Mouse (Mus musculus): Measurements from ENCODE around the gene Mybpc2. TPM values are rescaled to one million over a fixed set of nuclear protein-coding genes. Genes with fewer than 3 reads are reported as not detected.

Gene Mybpc2
- total RNA-seq, 1 experiment: 0.80 TPM

GRCm38 (mm10) chr7:44501563-44502115 lies 22.8 kb downstream of the Mybpc2 start:
- no peaks in the 10 kb centered on the region for H3K9me3 ChIP-seq (ENCODE audit: control insufficient read depth, insufficient read depth, low read depth, low read length)
- in situ Hi-C loops (cut with MboI; ENCODE audit: low sequenced_read_pairs in 2 of 2, unreplicated experiment in 2 of 2): no loop called here
- peak; percentile 77 for DNase-seq (ENCODE audit: low read depth, low spot score)
- H3K27ac ChIP-seq (ENCODE audit: insufficient read depth, low read depth, low read length, poor library complexity, severe bottlenecking): no peak overlapping the region
- no peaks in the 10 kb centered on the region for H3K36me3 ChIP-seq (ENCODE audit: control insufficient read depth, insufficient read depth, low read length, poor library complexity, severe bottlenecking)
- TF ChIP-seq HCFC1 (IDR thresholded peaks at IDR 0.05; ENCODE audit: borderline replicate concordance, insufficient read depth, low read length) (no peak), MAFK (IDR thresholded peaks at IDR 0.05; ENCODE audit: insufficient read depth, low read depth, low read length) (no peak), ZC3H11A (IDR thresholded peaks at IDR 0.05; ENCODE audit: borderline replicate concordance, low read depth, low read length) (no peak), CHD2 (IDR thresholded peaks at IDR 0.05; ENCODE audit: low read depth, low read length) (no peak), ZNF384 (IDR thresholded peaks at IDR 0.05; ENCODE audit: low read depth, low read length) (no peak)
- H3K9ac ChIP-seq (ENCODE audit: insufficient read depth, low read depth, low read length, poor library complexity, severe bottlenecking): no peak overlapping the region
- H3K4me3 ChIP-seq (ENCODE audit: insufficient read depth in 1 of 2, low read depth in 1 of 2, low read length in 2 of 2, poor library complexity in 1 of 2, severe bottlenecking in 1 of 2): no peak overlapping the region
- H3K4me1 ChIP-seq (ENCODE audit: control insufficient read depth in 2 of 2, insufficient read depth in 2 of 2, low read length in 2 of 2, poor library complexity in 1 of 2): peaks cover 9 to 22% of the 10 kb centered on the region in 2 experiments; a peak in 3 of 4 replicates

- TF ChIP-seq CHD2 (IDR thresholded peaks at IDR 0.05; ENCODE audit: low read depth, low read length) (no peak), ZNF384 (IDR thresholded peaks at IDR 0.05; ENCODE audit: low read depth, low read length) (no peak), HCFC1 (IDR thresholded peaks at IDR 0.05; ENCODE audit: borderline replicate concordance, insufficient read depth, low read length) (no peak), ZC3H11A (IDR thresholded peaks at IDR 0.05; ENCODE audit: borderline replicate concordance, low read depth, low read length) (no peak), MAFK (IDR thresholded peaks at IDR 0.05; ENCODE audit: insufficient read depth, low read depth, low read length) (no peak)
- DNase-seq (ENCODE audit: low read depth, low spot score): no peak
- in situ Hi-C loops (cut with MboI; ENCODE audit: low sequenced_read_pairs in 2 of 2, unreplicated experiment in 2 of 2): no loop called here
- peak overlapping the region in 1 of 2 experiments; percentile 39; a peak in 1 of 4 replicates for H3K4me3 ChIP-seq (ENCODE audit: insufficient read depth in 1 of 2, low read depth in 1 of 2, low read length in 2 of 2, poor library complexity in 1 of 2, severe bottlenecking in 1 of 2)
- H3K36me3 ChIP-seq (ENCODE audit: control insufficient read depth, insufficient read depth, low read length, poor library complexity, severe bottlenecking): no peaks in the 10 kb centered on the region
- peaks cover 9 to 21% of the 10 kb centered on the region in 2 experiments; a peak in 3 of 4 replicates for H3K4me1 ChIP-seq (ENCODE audit: control insufficient read depth in 2 of 2, insufficient read depth in 2 of 2, low read length in 2 of 2, poor library complexity in 1 of 2)
- H3K9ac ChIP-seq (ENCODE audit: insufficient read depth, low read depth, low read length, poor library complexity, severe bottlenecking): 0 out of 2 replicates have a peak overlapping the region, but pooled peaks have one; percentile 35
- H3K27ac ChIP-seq (ENCODE audit: insufficient read depth, low read depth, low read length, poor library complexity, severe bottlenecking): no peak overlapping the region
- H3K9me3 ChIP-seq (ENCODE audit: control insufficient read depth, insufficient read depth, low read depth, low read length): no peaks in the 10 kb centered on the region
Measured at GRCm38 (mm10) chr7:44500046-44500445, 24.4 kb downstream of the Mybpc2 start.

GRCm38 (mm10) chr7:44498922-44499321 lies 25.5 kb downstream of the Mybpc2 start:
- DNase-seq (ENCODE audit: low read depth, low spot score): no peak
- Histone ChIP-seq H3K27ac (ENCODE audit: insufficient read depth, low read depth, low read length, poor library complexity, severe bottlenecking) (no peak overlapping the region), H3K4me1 (ENCODE audit: control insufficient read depth in 2 of 2, insufficient read depth in 2 of 2, low read length in 2 of 2, poor library complexity in 1 of 2) (peaks cover 9 to 24% of the 10 kb centered on the region in 2 experiments; a peak in 3 of 4 replicates), H3K4me3 (ENCODE audit: insufficient read depth in 1 of 2, low read depth in 1 of 2, low read length in 2 of 2, poor library complexity in 1 of 2, severe bottlenecking in 1 of 2) (no peak overlapping the region), H3K9me3 (ENCODE audit: control insufficient read depth, insufficient read depth, low read depth, low read length) (no peaks in the 10 kb centered on the region), H3K36me3 (ENCODE audit: control insufficient read depth, insufficient read depth, low read length, poor library complexity, severe bottlenecking) (peaks cover 2% of the 10 kb centered on the region; the same call in 1 of the 2 replicates), H3K9ac (ENCODE audit: insufficient read depth, low read depth, low read length, poor library complexity, severe bottlenecking) (no peak overlapping the region)
- in situ Hi-C loops (cut with MboI; ENCODE audit: low sequenced_read_pairs in 2 of 2, unreplicated experiment in 2 of 2): no loop called here
- TF ChIP-seq HCFC1 (IDR thresholded peaks at IDR 0.05; ENCODE audit: borderline replicate concordance, insufficient read depth, low read length) (no peak), ZNF384 (IDR thresholded peaks at IDR 0.05; ENCODE audit: low read depth, low read length) (no peak), MAFK (IDR thresholded peaks at IDR 0.05; ENCODE audit: insufficient read depth, low read depth, low read length) (no peak), ZC3H11A (IDR thresholded peaks at IDR 0.05; ENCODE audit: borderline replicate concordance, low read depth, low read length) (no peak), CHD2 (IDR thresholded peaks at IDR 0.05; ENCODE audit: low read depth, low read length) (no peak)

GRCm38 (mm10) chr7:44497361-44498055 lies 26.9 kb downstream of the Mybpc2 start:
- in situ Hi-C loops (cut with MboI; ENCODE audit: low sequenced_read_pairs in 2 of 2, unreplicated experiment in 2 of 2): no loop called here
- DNase-seq (ENCODE audit: low read depth, low spot score): no peak
- TF ChIP-seq CHD2 (IDR thresholded peaks at IDR 0.05; ENCODE audit: low read depth, low read length) (no peak), HCFC1 (IDR thresholded peaks at IDR 0.05; ENCODE audit: borderline replicate concordance, insufficient read depth, low read length) (no peak), MAFK (IDR thresholded peaks at IDR 0.05; ENCODE audit: insufficient read depth, low read depth, low read length) (no peak), ZC3H11A (IDR thresholded peaks at IDR 0.05; ENCODE audit: borderline replicate concordance, low read depth, low read length) (no peak), ZNF384 (IDR thresholded peaks at IDR 0.05; ENCODE audit: low read depth, low read length) (no peak)
- Histone ChIP-seq H3K36me3 (ENCODE audit: control insufficient read depth, insufficient read depth, low read length, poor library complexity, severe bottlenecking) (peaks cover 8% of the 10 kb centered on the region; the same call in 1 of the 2 replicates), H3K4me3 (ENCODE audit: insufficient read depth in 1 of 2, low read depth in 1 of 2, low read length in 2 of 2, poor library complexity in 1 of 2, severe bottlenecking in 1 of 2) (peak overlapping the region; percentile 70 to 72), H3K27ac (ENCODE audit: insufficient read depth, low read depth, low read length, poor library complexity, severe bottlenecking) (peak overlapping the region; percentile 60), H3K9me3 (ENCODE audit: control insufficient read depth, insufficient read depth, low read depth, low read length) (no peaks in the 10 kb centered on the region), H3K4me1 (ENCODE audit: control insufficient read depth in 2 of 2, insufficient read depth in 2 of 2, low read length in 2 of 2, poor library complexity in 1 of 2) (peaks cover 9 to 24% of the 10 kb centered on the region in 2 experiments; a peak in 3 of 4 replicates), H3K9ac (ENCODE audit: insufficient read depth, low read depth, low read length, poor library complexity, severe bottlenecking) (peak overlapping the region; percentile 60; the same call in 1 of the 2 replicates)

Measured in ES-E14 (cell line).